Mouse (Mus musculus) cerebellum, adult 11-12 months (tissue): Measurements from ENCODE around the gene Sema4g.

ENCODE experiments used
- DNase-seq: peaks from one replicate; pipeline ENCODE4 v3.0.0; 2022

Gene Sema4g

DNA sequence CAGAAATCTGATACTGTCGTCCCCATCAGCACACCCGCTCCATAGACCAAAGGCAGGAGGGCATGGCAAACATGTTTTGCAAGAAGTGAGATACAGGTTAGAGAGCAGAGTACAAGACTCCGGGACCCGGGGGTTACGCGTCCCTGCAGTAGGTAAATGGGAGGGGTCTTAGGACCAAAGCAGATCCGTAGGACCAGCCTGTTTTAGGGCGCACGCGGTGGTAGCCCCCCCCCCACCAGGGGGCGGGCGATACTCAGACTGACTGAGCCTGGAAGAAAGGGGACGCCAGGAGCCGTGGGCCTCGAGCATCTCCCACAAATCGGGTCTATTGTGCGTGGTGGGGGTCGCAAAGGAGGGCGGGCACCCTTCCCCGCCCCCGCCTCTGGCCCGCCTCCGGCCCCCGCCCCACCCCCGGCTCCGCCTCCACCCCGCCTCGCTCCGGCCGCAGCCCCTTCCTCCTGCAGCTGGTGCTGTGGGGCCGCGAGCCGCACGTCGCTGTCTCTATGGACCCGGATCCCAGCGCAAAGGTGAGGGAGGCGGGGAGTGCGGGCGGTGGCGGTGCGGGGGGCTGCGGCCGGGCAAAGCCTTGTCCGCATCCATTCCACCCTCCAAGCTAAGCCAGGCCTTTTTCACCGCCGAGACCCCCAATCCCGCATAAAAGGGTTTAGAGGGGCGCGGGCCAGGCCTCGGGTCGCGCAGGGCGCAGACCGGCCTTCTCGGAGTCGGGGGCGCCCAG, at the start of gene Sema4g:
TSS of gene Sema4g (plus strand) at position 271 of the 736 bp plus-strand sequence.
- DNase-seq = peak; percentile 57

- DNase-seq = no peak
Observed at GRCm38 (mm10) chr19:44959633-44960032, 29.3 kb upstream of the Sema4g start.

DNA sequence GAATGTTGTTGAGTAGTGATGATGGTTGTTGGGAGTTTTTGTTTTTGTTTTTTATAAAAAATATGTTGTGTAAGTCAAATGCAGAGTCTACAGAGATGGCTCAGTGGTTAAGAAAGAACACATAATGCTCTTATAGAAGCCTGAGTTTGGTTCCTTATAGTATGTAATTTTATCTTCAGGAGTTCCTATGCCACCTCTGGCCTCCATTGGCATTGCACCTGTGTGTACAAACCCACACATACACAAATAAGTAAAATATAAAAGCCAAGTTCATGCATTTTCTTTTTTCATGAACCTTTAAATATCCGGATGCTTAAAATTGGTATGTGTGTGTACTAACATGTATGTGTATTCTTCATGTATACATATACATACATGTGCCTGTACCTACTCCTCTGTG, 22.9 kb upstream of the Sema4g start:
- DNase-seq = no peak

DNA sequence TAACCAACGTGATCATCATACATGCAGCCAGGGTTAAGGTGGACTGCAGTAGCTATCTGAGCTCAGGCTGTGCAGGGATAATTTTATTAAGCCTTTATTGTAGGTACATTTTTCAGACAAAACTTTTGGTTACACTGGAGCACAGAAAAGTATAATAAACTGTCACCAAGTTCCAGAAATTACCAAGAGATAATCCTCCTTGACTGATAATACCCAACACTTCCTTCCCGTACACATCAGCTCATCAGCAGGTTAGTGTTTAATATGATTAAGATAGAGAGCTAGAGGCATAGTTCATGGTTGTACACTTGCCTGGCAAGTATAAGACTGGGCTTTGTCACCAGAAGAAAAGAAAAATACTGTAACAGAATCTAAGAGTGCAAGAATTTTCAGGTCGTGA, 20.6 kb upstream of the Sema4g start:
- no peak for DNase-seq

GRCm38 (mm10) chr19:44976636-44977035, 12.3 kb upstream of the Sema4g start:
- no peak for DNase-seq

DNA sequence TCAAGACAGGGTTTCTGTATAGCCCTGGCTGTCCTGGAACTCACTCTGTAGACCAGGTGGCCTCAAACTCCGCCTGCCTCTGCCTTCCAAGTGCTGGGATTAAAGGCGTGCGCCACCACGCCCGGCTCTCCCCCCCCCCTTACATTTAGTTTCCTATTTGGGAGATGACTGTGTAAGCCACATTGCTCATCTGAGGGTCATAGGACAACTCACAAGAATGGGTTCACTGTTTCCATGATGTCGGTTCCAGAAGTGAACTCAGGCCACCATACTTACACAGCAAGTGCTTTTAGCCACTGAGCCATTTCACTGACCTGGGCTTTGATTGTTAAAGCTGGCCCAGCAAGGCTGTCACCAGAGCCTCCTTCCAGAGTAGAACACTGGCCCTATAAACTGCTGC, 11.8 kb upstream of the Sema4g start:
- DNase-seq = no peak

DNA sequence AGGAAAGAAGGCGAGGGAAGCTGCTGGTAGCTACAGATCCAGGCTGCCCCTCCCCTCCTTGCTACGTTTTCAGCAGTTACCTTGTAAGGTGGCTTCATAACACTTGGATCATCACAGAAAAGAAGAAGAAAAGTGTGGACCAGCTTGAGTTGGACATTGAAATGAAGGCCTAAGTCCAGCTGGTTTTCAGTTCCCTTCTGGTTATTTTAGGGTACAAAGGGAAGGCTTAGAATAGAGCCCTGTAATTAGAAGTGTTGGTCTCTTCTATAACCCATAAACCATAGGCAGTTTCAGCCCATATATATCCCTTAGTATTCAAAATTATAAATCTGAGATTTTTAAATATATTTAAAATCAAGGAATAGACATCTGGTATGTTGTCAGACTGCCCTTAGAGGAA, 8.1 kb upstream of the Sema4g start:
- no peak for DNase-seq

DNA sequence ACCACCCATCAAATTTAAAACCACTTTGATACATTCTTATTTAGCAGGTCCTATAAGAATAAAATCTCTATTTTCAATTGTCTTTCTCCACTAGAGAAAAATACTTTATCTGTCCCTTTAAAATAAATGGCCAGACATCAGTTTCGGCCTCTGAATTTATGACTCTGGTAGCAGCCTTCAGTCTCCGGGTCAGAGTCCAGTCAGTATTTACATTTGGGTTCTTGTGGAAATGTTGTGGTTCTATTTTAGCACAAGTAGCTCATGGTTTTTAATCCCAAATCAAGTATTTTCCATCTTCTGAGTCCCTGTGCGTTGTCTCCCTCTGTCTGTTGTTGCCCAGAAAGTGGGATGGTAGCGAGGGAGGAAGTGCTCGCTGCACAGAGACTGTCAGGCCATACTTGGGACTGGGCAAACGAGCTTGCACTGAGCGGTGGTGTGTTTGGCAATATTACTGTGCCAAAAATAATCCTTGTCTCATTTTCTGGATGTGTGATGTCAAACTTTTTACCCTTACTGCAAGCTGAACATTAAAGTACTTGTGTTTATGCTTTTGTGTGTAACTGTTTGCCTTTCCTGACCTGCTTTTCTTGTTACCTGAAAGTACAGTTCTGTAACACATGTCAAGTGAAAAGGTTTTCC, 6.3 kb upstream of the Sema4g start:
- no peak for DNase-seq

GRCm38 (mm10) chr19:44983366-44983765, 5.5 kb upstream of the Sema4g start:
- no peak for DNase-seq

DNA sequence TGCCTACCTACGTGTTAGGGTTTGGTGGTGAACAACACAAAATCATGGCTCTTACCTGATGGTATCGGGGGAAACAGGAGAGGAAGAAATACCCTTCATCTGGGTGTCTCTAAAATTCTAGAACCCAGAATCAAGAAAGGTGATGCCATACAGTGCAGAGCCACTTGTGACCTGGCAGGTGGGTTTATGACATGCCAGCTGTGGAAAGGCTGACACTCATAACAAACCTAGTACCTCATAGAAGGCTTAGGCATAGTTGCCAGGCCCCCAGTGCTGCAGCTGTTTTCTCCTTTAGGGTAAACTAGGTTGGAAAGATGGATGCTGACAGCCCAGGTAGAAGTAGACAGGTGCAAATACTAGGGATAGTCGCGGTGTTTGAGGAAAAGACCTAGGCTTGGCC, 4.5 kb upstream of the Sema4g start:
- DNase-seq = no peak

DNA sequence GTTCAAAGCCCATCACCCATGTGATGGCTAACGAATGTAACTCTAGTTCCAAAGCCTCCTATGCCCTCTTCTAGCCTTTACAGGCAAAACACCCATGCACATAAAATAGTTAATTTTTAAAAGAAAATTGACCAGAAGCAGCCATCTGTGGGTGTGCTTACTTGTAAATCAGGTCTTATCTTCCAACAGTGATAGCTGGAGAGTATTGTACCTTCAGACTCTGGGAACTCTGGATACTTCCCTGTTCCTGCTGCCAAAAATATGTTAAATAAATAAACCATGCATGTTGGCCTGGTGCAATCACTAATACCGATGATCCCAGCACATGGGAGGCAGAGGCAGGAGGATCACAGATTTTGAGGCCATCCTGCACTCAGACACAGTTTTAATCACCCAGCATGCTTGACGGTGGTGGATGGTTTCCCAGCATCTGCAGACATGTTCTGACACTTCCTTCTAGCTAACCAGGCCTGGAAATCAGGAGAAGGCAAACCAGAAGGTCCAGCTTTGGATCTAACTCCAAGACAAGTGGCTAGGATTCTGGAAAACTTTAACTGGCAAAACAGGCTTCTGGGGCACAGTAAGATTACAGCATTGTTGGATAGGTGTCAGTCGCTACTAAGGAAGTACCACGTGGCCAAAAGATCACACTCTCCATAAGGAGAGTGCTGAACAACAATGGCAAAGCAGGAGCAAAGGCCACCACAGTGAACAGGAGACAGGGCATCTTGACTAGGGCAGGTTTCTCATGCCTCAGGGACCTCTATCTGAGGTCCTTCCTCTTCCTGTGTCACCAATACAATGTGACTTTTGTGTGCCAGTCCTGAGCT, 3.5 kb upstream of the Sema4g start:
- DNase-seq = no peak

GRCm38 (mm10) chr19:44987004-44987403, 1.9 kb upstream of the Sema4g start:
- DNase-seq = no peak

DNA sequence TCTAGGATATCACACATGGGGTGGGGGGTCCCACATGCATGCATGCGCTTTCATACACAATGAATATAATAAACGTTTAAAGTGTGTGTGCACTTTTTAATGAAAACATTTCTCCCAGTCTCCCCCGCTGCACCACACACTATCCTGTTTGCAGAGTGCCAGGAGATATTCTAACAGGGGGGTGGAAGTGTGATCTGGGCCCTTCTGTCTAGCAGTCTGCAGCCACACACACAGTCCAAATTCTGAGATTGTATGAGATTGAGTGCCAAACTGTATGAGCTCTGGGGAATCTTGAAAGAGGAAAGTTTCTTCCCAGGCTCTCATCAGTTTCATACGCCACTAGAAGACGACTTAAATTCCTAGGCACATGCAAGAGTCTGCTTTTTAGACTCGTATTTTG, 1.1 kb upstream of the Sema4g start:
- DNase-seq = no peak

DNA sequence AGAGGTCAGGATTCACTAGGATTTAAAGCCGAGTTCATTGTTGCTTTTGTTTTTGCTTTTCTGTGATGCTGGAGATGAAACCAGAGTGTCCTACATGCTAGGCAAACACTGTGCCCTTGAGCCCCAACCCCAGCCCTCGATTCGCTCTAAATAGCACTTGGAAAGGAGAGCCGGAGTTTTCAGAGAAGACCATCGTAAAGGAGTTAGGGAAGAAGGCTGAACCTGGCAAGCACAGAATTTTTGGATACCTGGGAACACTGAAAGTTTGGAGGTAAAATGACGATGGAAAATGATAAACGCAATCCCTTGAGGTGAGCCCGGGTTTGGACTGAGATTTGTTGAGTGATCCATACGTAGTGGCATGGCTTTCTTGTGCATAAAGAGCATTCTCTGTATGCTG, 580 bp upstream of the Sema4g start:
- no peak for DNase-seq

DNA sequence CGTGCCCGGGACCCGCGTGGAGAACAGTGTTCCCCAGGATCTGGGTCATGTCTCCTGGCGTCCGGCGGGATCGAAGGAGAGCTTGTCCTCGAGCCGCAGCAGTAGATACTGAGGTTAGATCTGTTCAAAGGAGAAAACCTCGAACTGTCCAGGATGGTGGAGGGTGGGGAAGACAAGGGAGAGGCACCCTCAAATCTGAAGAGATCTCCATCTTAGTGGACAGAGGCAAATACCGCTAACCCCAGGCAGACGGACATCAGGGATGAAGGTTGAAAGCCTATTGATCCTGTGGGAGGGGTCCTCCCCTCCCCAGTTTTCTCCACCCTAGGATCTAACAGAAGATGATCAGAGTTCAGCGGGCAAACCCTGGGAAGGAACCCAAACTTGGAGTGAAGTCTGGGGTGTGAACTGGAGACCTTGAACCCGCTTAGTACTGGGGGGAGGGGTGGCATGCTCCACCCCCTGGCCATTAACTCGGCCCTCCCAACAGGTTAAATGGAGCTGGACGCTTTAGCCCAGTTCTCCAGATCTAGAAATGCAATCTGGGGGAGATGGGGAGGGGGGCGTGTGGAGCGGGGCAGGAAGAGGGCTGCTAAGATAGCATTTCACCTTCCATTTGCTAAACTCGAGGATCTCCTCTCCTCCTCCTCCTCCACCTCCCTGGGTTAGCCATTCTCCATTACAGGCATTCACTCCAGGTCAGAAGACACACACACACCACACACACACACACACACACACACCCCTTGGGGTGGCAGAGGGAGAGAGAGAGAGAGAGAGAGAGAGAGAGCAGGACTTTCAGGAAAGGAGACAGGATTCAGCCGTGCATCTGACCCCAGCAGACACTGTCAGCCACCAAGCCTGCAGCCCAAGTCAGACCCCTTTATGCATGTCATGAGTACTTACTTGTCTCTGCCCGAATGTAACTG, 930 bp downstream of the Sema4g start:
- peak; percentile 54 for DNase-seq

DNA sequence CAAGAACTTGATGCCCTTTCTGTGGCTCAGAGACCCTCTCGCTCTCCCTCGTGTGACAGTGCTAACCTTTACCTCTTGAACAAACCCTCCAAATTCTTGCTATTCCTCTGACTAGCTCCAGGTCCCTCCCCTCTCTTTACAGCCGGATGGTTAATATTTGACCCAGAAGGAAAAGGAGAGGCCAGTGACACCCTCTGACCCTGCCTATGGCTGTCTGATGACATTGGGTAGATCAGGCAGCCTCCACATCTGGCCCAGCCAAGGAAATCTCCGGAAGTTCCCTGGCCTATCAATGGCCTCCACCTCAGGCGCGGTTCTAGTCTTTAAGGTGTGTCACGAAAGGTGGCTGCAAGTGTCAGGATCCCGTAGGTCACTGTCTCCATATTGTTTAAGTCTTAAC, 2.1 kb downstream of the Sema4g start:
- DNase-seq = no peak

- DNase-seq = peak; percentile 30
Observed at GRCm38 (mm10) chr19:44992246-44992645, 3.3 kb downstream of the Sema4g start.

- no peak for DNase-seq
Observed at GRCm38 (mm10) chr19:44992712-44993111, 3.8 kb downstream of the Sema4g start.

DNA sequence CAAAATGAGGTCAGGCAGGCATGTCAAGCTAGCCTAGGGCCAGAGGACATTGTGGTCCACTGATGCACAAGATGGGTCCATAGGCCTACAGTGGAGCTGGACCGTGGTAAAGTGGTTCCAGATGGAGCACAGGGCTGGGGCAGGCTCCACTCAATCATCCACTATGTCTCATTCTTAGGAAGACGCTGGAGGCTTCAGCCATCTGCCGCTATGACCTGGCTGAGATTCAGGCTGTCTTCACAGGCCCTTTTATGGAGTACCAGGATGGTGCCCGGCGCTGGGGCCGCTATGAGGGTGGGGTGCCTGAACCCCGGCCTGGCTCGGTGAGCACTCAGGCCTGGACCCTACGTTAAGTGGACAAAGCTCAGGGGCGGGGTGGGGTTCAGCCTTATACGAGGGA, 8.9 kb downstream of the Sema4g start:
- DNase-seq = peak; percentile 44

DNA sequence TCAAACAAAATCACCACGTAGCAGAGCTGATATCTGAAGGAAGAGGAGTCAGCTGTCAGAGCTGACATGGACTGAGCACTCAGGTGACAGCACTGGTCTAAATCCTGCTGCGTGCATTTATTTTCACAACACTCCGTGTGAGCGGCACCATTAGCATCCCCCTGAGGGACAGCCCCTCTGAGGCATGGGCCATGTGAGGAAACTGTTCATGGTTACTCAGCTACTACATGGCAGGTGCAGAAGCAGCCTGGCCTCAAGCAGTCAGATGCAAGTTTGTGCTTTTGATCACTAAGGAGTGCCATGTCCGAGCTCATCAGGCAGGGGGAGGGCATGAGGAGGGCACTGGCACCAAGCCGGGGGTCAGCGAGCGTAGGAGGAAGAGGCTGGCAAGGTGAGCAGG, 10.7 kb downstream of the Sema4g start:
- no peak for DNase-seq

DNA sequence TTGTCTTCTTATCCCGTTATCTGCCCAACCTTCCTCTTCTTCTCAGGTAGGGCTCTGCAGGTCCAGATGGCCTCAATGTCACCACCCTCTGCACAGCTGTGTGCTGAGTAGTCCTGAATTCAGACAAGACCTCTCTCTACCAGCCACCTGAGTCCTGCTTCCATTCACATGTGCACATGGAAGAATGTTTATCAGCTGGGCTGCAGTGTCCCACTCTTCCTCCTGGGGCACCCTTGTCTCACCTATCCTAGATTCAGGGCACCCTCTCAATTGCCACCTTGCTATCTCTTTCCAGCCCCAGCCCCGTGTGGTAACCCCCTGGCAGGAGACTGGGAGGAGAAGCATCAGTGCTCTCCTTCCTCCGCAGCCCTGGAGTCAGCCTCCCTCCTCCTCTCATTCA, 13.4 kb downstream of the Sema4g start:
- DNase-seq = no peak

DNA sequence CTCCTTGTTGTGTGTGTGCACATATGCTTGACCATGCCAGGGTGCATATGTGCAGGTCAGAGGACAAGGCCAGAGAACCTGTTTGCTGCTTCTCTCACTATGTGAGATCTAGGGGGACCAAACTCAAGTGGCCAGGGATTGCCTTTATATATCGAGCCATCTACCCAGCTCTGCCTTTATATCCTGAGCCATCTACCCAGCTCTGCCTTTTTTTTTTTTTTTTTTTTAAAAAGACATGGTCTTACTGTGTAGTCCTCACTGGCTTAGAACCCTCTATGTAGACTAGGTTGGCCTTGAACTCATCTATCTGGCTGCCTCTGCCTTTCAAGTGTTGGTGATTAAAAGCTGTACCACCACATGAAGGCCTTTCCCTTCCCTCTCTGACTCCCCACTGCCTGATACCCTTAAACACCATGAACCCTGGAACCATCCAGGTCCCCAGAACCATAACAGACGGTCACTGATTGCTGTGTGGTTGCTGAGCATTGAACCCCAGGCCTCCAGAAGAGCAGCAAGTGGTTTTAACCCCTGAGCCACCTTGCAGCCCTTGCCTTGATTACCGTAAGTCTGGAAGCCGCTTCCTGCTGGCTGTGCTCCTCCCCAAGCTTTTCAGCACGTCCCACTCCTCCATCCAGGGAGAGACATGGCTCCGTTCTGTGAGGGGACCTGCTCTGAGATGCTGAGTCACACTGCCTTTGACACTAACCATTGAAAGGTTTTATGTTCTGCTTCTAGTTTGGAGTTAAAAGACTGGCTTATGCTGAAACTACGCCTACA, 15.0 kb downstream of the Sema4g start:
- DNase-seq = no peak
